Mouse (Mus musculus) midbrain, embryonic 14.5 days (tissue): Measurements from ENCODE around the gene Tmed8. TPM values are rescaled to one million over a fixed set of nuclear protein-coding genes. Genes with fewer than 3 reads are reported as not detected.
"Not testable (repeated sequence)": the region's sequence is repeated elsewhere in the genome, so short reads cannot be mapped to it uniquely, and the experiment has no call there.

ENCODE experiments used
- ATAC-seq: fragments of 200-750 bp; cut with Nextera tagmentation; 2 replicates; pipeline ENCODE4 v1.8.0; 2017; ENCODE audit warnings: moderate number of reproducible peaks, moderate library complexity; ENCODE audit not compliant: low FRiP score, low TSS enrichment
- DNase-seq: peaks from one replicate; pipeline ENCODE4 v3.0.0-alpha.2; 2015
- H3K27ac ChIP-seq: fragments of 300-500 bp; sonication (generic); replicated peaks from 2 replicates; pipeline ENCODE4 v1.5.1; 2014; ENCODE audit warnings: mild to moderate bottlenecking, low read depth, low read length, moderate library complexity
- H3K27me3 ChIP-seq: fragments of 300-500 bp; sonication (generic); 2 replicates; pipeline ENCODE4 v1.6.1; 2014; ENCODE audit warnings: low read length, control low read depth, mixed read lengths; ENCODE audit not compliant: control insufficient read depth, insufficient read depth
- H3K36me3 ChIP-seq: fragments of 300-500 bp; sonication (generic); 2 replicates; pipeline ENCODE4 v1.6.1; 2014; ENCODE audit warnings: low read length, control low read depth; ENCODE audit not compliant: control insufficient read depth, insufficient read depth
- H3K4me1 ChIP-seq: fragments of 300-500 bp; sonication (generic); 2 replicates; pipeline ENCODE4 v1.6.1; 2014; ENCODE audit warnings: mild to moderate bottlenecking, antibody characterized with exemption, low read length, control low read depth; ENCODE audit not compliant: control insufficient read depth, insufficient read depth
- H3K4me2 ChIP-seq: fragments of 300-500 bp; sonication (generic); 2 replicates; pipeline ENCODE4 v1.6.1; 2014; ENCODE audit warnings: mild to moderate bottlenecking, low read length, moderate library complexity
- H3K4me3 ChIP-seq: fragments of 300-500 bp; sonication (generic); replicated peaks from 2 replicates; pipeline ENCODE4 v1.5.1; 2014; ENCODE audit warnings: low read depth, low read length
- H3K9ac ChIP-seq: fragments of 300-500 bp; sonication (generic); replicated peaks from 2 replicates; pipeline ENCODE4 v1.6.1; 2014; ENCODE audit warnings: mild to moderate bottlenecking, low read length, moderate library complexity
- H3K9me3 ChIP-seq: fragments of 300-500 bp; sonication (generic); 2 replicates; pipeline ENCODE4 v1.6.1; 2016; ENCODE audit warnings: low read length, control low read depth, mixed read lengths; ENCODE audit not compliant: control insufficient read depth
- WGBS: fragments of 180-500 bp; shearing (Covaris S2); extraction: QIAGEN DNeasy Blood & Tissue Kit; methylation state at CpG from one replicate; pipeline ENCODE4 v1.1.7; 2014; 5-methylcytosine and 5-hydroxymethylcytosine counted together
- polyA plus RNA-seq: library from polyadenylated mRNA; unstranded; fragments of >200 nt; fragmentation: Nextera tagmentation; extraction: Ambion mirVana; gene quantifications from 2 replicates; pipeline ENCODE4 v1.2.1, GENCODE M21; 2014

The Tmed8 gene
- polyA plus RNA-seq, 1 experiment from 2014 or later, result 6.5 TPM

GRCm38 (mm10) chr12:87177631-87178030, 22.6 kb downstream of the Tmed8 start:
- Histone ChIP-seq H3K4me2 (no peak overlapping the region), H3K4me3 (no peak overlapping the region), H3K9ac (no peak overlapping the region), H3K27ac (no peak overlapping the region), H3K4me1 (no peaks in the 10 kb centered on the region), H3K36me3 (peaks cover 21% of the 10 kb centered on the region), H3K27me3 (no peaks in the 10 kb centered on the region), H3K9me3 (no peaks in the 10 kb centered on the region)
- over 99% methylated on average over 4 of the region's 4 CpGs for WGBS
- ATAC-seq (no peak), DNase-seq (no peak)

- Histone ChIP-seq H3K9me3 (no peaks in the 10 kb centered on the region), H3K4me1 (no peaks in the 10 kb centered on the region), H3K9ac (no peak overlapping the region), H3K4me3 (no peak overlapping the region), H3K36me3 (peaks cover 36% of the 10 kb centered on the region), H3K27ac (no peak overlapping the region), H3K27me3 (no peaks in the 10 kb centered on the region), H3K4me2 (no peak overlapping the region)
- WGBS, result 83% methylated on average over 4 of the region's 4 CpGs
- DNase-seq (no peak), ATAC-seq (no peak)
These were observed 24.9 kb downstream of the Tmed8 start for GRCm38 (mm10) chr12:87175194-87175946.

GRCm38 (mm10) chr12:87160815-87161214, 39.4 kb downstream of the Tmed8 start:
- WGBS, result 92% methylated on average over 5 of the region's 5 CpGs
- Histone ChIP-seq H3K4me2 (no peak overlapping the region), H3K4me3 (no peak overlapping the region), H3K27me3 (no peaks in the 10 kb centered on the region), H3K4me1 (no peaks in the 10 kb centered on the region), H3K9me3 (no peaks in the 10 kb centered on the region), H3K27ac (no peak overlapping the region), H3K36me3 (peaks cover 9% of the 10 kb centered on the region), H3K9ac (no peak overlapping the region)
- DNase-seq, result no peak
- ATAC-seq, result no peak

- Histone ChIP-seq H3K27me3 (no peaks in the 10 kb centered on the region), H3K9ac (no peak overlapping the region), H3K9me3 (no peaks in the 10 kb centered on the region), H3K27ac (no peak overlapping the region), H3K4me3 (no peak overlapping the region), H3K4me1 (no peaks in the 10 kb centered on the region), H3K36me3 (peaks cover 9% of the 10 kb centered on the region; the same call in 1 of the 2 replicates), H3K4me2 (no peak overlapping the region)
- ATAC-seq (no peak), DNase-seq (no peak)
- 85% methylated on average over 1 of the region's 1 CpGs for WGBS
These were observed 39.9 kb downstream of the Tmed8 start for GRCm38 (mm10) chr12:87160310-87160709.

GRCm38 (mm10) chr12:87158099-87158498, 42.2 kb downstream of the Tmed8 start:
- Histone ChIP-seq H3K27ac (no peak overlapping the region), H3K4me2 (no peak overlapping the region), H3K4me3 (no peak overlapping the region), H3K27me3 (no peaks in the 10 kb centered on the region), H3K9me3 (no peaks in the 10 kb centered on the region), H3K36me3 (0 out of 2 replicates have a peak, but pooled peaks cover 4% of the 10 kb centered on the region), H3K9ac (no peak overlapping the region), H3K4me1 (no peaks in the 10 kb centered on the region)
- 71% methylated on average over 7 of the region's 7 CpGs for WGBS
- ATAC-seq (no peak), DNase-seq (no peak)

GRCm38 (mm10) chr12:87157361-87157760, 42.9 kb downstream of the Tmed8 start:
- Histone ChIP-seq H3K27ac (no peak overlapping the region), H3K4me1 (no peaks in the 10 kb centered on the region), H3K9ac (no peak overlapping the region), H3K9me3 (0 out of 2 replicates have a peak, but pooled peaks cover 2% of the 10 kb centered on the region), H3K27me3 (no peaks in the 10 kb centered on the region), H3K4me3 (no peak overlapping the region), H3K36me3 (0 out of 2 replicates have a peak, but pooled peaks cover 4% of the 10 kb centered on the region), H3K4me2 (no peak overlapping the region)
- ATAC-seq, result no peak
- DNase-seq, result no peak
- 54% methylated on average over 4 of the region's 4 CpGs for WGBS

GRCm38 (mm10) chr12:87154448-87154847, 45.8 kb downstream of the Tmed8 start:
- not testable (repeated sequence) for H3K27ac ChIP-seq, H3K9ac ChIP-seq, H3K4me1 ChIP-seq, H3K4me2 ChIP-seq, DNase-seq, H3K9me3 ChIP-seq, H3K4me3 ChIP-seq, ATAC-seq, H3K36me3 ChIP-seq, H3K27me3 ChIP-seq
- WGBS, result 86% methylated on average over 4 of the region's 4 CpGs

- no peak overlapping the region for H3K27ac ChIP-seq
- no peak overlapping the region for H3K4me3 ChIP-seq
- no peak overlapping the region for H3K9ac ChIP-seq
- H3K4me2 ChIP-seq, result no peak overlapping the region
- no peaks in the 10 kb centered on the region for H3K36me3 ChIP-seq
- no peaks in the 10 kb centered on the region for H3K27me3 ChIP-seq
- peaks cover 11% of the 10 kb centered on the region; the same call in 1 of the 2 replicates for H3K4me1 ChIP-seq
- WGBS, result 97% methylated on average over 5 of the region's 5 CpGs
- DNase-seq (no peak), ATAC-seq (no peak)
- 0 out of 2 replicates have a peak, but pooled peaks cover 2% of the 10 kb centered on the region for H3K9me3 ChIP-seq
These were observed 50.8 kb downstream of the Tmed8 start for GRCm38 (mm10) chr12:87149471-87149870.

- H3K27ac ChIP-seq, result peak overlapping the region; percentile 98
- DNase-seq (no peak), ATAC-seq (no peak)
- H3K27me3 ChIP-seq, result no peaks in the 10 kb centered on the region
- peaks cover 11% of the 10 kb centered on the region; the same call in 1 of the 2 replicates for H3K4me1 ChIP-seq
- 22% methylated on average over 15 of the region's 15 CpGs for WGBS
- H3K36me3 ChIP-seq, result no peaks in the 10 kb centered on the region
- H3K9me3 ChIP-seq, result 0 out of 2 replicates have a peak, but pooled peaks cover 2% of the 10 kb centered on the region
- H3K4me3 ChIP-seq, result peak overlapping the region; percentile 92
- peak overlapping the region; percentile 65 for H3K4me2 ChIP-seq
- peak overlapping the region; percentile 80 for H3K9ac ChIP-seq
These were observed 52.1 kb downstream of the Tmed8 start for GRCm38 (mm10) chr12:87148136-87148535.
